Mouse (Mus musculus) layer of hippocampus, adult 9-11 months (tissue): ENCODE measurements around the gene Cd44.

Source experiments
- DNase-seq: peaks from one replicate; pipeline ENCODE4 v3.0.0; 2022

The Cd44 gene

GRCm38 (mm10) chr2:102815289-102815809 is 86.1 kb downstream of the Cd44 start:
- DNase-seq: no peak

- DNase-seq: no peak
These were observed 88.7 kb downstream of the Cd44 start for GRCm38 (mm10) chr2:102812756-102813155.

DNA sequence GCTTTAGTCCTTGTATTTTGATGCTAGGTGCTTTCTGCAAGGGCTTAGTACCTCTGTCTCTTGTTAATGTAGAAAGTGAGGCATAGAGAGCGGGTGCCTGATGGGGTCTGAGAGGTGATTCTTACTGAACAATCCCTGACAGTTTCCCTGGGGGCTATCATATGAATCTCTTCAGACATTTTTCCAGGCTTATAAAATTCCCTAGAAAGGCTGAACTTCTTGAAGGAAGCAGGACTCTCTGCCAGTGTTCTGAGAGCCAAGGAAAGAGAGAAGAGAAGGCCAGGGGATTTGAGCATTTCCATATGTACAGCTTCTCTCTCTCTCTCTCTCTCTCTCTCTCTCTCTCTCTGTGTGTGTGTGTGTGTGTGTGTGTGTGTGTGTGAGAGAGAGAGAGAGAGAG is 92.0 kb downstream of the Cd44 start:
- no peak for DNase-seq

DNA sequence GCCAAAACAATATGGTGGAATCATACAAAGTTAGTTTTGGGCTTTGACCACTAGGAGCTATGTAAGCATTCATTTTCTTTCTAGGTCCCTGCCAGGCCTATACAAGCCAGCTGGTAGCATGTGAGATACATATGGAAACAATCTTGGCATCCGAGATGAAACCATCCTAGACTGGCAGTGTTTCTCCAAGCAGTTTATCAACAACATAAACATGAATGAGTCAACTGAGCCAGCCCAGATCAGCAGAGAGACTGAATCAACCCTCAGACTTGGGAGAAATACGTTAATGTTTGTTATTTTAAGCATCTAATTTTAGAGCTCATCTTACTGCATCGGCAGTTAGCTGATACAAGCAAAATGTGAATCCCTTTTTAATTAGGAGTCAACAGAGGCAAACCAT is 93.8 kb downstream of the Cd44 start:
- no peak for DNase-seq

GRCm38 (mm10) chr2:102805761-102806496 is 95.5 kb downstream of the Cd44 start:
- no peak for DNase-seq

- DNase-seq: no peak
These were observed 96.2 kb downstream of the Cd44 start for GRCm38 (mm10) chr2:102805283-102805682.

- DNase-seq: no peak
These were observed 97.4 kb downstream of the Cd44 start for GRCm38 (mm10) chr2:102804109-102804508.

- no peak for DNase-seq
These were observed 99.6 kb downstream of the Cd44 start for GRCm38 (mm10) chr2:102801899-102802298.

GRCm38 (mm10) chr2:102798149-102798548 is 103.3 kb downstream of the Cd44 start:
- no peak for DNase-seq

- no peak for DNase-seq
These were observed 106.4 kb downstream of the Cd44 start for GRCm38 (mm10) chr2:102795034-102795433.

DNA sequence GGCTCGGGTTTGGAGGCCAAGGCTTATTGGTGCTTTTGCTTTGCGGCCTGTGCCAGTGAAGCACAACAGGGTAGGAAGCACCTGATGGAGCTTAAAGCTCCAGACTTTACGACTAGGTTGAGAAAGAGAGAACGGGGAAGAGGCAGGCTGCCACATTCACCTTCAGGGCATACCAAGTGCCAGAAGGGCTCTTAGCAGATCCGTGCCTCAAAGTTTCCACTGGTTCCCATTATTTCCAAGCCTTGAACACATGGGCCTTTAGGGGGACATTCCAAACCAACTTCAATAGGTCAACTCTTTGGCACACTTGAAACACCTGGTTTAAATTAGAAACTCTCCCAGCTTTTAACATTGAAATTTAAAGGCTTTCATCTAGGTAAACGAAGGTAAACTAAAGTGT is 108.7 kb downstream of the Cd44 start:
- no peak for DNase-seq

DNA sequence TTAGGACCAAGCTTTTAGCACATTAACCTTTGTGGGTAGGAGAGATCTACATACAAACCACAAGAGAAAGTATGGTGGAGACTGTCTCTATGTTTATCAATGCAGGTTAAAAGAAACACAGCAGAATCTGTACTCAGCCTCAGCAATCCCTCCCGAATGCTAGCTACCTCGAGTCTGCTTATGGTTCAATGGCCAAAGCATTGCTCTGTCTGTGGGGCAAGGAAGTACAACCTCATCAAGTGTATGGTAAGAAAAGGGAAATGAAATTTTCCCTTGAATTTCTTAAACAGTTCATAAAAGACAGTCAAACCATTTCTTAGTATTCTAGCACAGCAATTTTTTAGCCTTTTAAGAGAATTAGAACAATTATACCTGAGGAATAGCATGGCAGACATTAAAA is 109.8 kb downstream of the Cd44 start:
- DNase-seq: no peak

- DNase-seq: no peak
These were observed 115.8 kb downstream of the Cd44 start for GRCm38 (mm10) chr2:102785696-102786095.

DNA sequence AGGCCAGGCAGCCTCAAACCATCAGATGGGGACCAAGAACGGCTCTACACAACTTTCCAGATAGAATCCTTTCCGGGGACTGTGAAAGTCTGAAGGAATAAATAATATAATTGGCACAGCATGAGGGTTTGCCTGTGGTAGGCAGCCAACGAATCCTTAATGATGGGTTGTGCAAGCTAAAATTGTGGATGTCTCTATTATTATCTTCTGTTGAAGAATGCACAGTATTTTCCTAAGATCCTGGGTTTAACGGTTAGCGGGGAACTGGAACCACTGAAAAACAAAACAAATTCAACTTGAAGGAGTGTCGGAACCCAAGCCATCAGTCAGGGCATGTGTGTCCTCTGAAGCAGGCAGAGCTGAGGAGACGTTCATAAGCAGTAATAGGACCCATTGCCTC is 118.7 kb downstream of the Cd44 start:
- DNase-seq: no peak

GRCm38 (mm10) chr2:102778208-102778607 is 123.3 kb downstream of the Cd44 start:
- DNase-seq: no peak

DNA sequence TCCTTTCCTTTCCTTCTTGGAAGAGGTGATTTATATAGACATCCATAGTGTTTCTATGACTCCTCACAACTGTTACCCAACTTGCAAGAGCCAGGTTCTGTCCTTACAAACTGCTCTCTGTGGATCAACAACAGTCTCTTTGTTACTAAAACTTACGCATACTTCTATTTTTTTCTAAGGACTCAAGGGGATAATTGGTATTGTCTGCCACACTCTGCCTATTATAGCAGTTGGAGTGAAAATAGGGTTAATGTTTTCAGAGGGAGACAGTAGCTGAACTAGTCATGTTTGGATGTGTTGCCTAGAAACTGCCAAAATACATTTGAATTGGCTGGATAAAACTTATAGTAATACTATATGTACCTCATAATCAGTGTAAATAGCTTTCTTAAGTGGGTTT is 125.9 kb downstream of the Cd44 start:
- no peak for DNase-seq

DNA sequence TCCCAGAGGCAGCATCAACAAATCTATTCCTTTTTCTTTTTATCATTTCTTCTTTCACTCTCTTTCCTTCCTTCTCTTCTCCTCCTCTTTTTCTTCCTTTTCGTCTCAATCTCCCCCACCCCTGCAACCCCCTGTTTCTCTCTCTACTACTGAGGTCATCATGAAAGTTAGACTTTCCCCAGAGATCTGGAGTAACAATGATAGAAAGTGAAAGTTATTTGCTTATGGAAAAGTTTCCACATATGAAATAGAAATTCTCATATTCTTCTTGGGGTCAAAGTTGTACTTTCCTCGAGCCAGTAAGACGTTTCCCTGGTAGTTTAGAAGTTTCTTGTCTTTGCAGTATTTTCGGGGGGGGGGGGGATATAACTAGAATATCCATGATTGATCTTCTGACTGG is 126.8 kb downstream of the Cd44 start:
- DNase-seq: no peak

- no peak for DNase-seq
These were observed 129.2 kb downstream of the Cd44 start for GRCm38 (mm10) chr2:102772276-102772675.

DNA sequence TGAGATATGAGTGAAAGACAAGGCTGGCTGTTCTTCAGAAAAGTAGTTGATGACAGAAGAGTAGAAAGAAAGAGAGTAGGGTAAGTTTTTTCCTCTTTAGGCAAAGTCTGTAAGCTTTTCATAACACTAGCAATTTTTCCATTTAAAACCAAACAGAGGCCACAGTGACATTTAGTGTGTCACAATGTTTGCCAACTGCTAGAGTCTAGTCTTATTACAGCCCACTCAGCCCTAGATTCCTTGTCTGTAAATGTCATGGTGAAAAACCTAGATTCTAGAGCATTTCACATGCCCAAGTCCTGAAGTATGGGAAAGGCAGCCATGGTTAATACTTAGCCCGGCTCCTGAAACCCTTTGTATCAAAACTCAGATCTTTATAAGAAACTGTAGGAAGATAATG is 130.2 kb downstream of the Cd44 start:
- no peak for DNase-seq

- DNase-seq: no peak
These were observed 133.2 kb downstream of the Cd44 start for GRCm38 (mm10) chr2:102768267-102768666.

GRCm38 (mm10) chr2:102764602-102765374 is 136.7 kb downstream of the Cd44 start:
- DNase-seq: no peak

DNA sequence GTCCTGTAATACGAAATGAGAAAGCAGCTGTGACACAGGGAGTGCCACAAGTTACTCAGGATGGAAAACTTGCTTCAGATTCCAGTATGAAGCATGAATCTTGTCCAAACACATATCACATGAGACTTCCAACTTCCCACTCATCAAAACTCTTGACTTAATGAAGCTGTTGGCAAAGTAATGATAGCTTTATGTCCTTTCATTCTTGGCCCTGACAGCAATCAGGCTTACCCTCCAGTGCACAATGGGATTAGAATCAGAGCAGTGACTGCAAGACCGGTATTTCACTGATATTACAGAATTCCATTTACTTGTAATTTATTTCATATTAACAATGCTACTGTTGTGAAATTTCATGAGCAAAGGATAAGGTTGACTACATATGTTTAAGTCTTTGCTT is 137.5 kb downstream of the Cd44 start:
- no peak for DNase-seq

- no peak for DNase-seq
These were observed 138.3 kb downstream of the Cd44 start for GRCm38 (mm10) chr2:102763176-102763575.
